Mouse (Mus musculus): ENCODE measurements around the gene Gm11627.
"Not testable (repeated sequence)": the region's sequence is repeated elsewhere in the genome, so short reads cannot be mapped to it uniquely, and the experiment has no call there.

The Gm11627 gene

GRCm38 (mm10) chr11:102579165-102580033, at the start of gene Gm11627:
Gene Gm11627 (minus strand): TSS chr11:102579461.
- DNase-seq (ENCODE audit: inconsistent ontology term): no peak

DNA sequence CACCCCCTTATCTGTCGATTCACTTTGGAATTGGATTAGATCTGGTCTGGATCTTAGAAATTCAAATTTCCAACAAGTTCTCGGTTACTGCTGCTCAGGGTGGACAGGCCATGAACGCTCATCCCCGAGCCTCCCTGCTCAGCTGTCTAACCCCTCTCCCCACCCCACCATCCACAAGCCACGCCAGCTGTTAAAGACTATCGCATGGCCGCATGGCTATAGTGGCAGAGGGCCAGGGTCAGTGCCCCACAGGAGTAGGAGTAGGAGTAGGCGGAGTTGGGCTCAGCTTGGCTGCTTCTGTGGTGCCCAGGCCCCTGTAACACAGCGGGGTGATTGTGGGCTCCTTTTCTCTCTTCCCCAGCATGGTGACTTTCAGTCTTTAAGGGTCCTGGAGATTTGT, 49.3 kb upstream of the Gm11627 start:
- DNase-seq (ENCODE audit: inconsistent ontology term): no peak

DNA sequence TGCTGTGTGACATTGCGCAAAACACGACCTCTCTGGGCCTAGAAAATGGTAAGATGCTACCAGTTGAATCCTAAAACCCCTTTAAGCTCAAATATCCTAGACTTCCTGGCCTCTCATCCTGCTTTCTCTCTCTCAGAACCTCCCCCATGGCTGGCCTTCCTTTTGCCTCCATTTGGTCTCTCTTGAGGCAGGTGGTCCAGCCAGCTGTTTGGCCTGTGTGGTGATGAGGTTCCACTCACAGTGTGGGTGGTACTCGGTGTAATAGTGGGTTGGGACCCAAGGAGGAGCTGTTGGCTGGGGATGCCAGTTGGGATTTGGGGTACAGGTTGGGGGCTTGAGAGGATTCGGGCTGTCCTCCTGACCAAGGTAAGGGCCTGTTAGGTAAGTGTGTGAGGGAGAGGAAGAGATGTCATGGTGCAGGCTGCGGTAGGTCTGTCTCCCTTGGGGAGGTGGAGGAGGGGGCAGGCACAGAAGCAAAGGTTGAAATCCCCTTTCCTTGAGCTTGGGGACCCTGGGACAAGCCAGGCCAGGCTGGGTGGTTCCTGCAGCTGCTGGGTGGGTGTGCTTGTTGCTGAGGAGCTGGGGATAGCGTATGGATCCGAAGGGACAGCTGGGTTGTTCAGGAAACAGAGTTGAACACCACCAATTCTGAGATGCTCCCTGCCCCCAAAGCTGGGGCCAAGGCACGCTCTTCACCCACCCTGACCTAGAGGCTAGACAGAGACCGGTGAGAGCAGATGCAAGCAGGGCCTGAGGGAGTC, 48.1 kb upstream of the Gm11627 start:
- no peak for DNase-seq (ENCODE audit: inconsistent ontology term)

GRCm38 (mm10) chr11:102624888-102625407, 45.7 kb upstream of the Gm11627 start:
- no peak for DNase-seq (ENCODE audit: inconsistent ontology term)

GRCm38 (mm10) chr11:102623876-102624789, 44.9 kb upstream of the Gm11627 start:
- peak; percentile 83 for DNase-seq (ENCODE audit: inconsistent ontology term)

DNA sequence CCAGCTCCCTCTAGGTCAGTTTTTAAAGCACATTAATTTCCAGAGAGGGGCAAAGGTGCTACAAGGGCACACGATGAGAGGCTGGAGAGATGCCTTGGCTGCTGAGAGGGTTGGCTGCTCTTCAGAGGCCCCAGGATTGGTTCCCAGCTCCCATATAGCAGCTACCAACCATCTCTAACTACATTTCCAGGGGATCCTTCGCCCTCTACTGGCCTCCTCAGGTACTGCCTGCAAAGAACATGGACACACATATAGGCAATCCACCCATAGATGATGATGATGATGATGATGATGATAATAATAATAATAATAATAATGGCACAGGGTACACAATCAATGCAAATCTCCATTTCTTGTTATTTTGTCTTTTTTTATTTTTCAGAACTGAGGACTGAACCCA, 40.2 kb upstream of the Gm11627 start:
- DNase-seq (ENCODE audit: inconsistent ontology term): no peak

GRCm38 (mm10) chr11:102611317-102611705, 32.0 kb upstream of the Gm11627 start:
- no peak for DNase-seq (ENCODE audit: inconsistent ontology term)

DNA sequence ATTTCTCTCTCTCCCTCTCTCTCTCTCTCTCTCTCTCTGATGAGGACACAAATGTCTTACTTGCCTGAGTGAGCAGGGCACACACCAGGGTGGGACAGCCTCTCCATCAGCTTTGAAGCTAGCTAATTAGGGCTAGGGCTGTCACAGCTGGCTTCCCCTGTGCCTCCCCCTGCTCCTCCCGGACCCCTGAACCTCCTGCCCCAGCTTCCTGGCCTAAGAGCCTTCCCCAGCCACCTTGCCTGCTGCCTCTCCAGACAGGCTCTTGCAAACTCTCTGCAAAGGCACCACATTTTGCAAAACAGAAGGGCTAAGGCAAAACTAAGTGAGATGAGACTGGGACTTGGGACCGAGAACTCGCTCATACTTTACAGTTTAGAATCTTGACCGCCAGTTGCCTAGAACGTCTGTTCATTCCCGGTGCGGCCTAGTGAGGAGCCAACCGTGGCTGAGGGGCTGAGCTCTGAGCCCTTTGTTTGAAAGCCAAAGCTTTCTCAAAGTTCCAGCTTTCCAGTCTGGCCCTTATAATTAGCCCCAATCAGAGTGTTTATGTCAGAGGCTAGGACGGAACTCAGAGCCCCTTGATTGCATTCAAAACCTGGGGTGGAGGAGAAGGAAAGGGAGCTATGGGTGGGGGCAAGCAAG, 31.5 kb upstream of the Gm11627 start:
- no peak for DNase-seq (ENCODE audit: inconsistent ontology term)

GRCm38 (mm10) chr11:102610260-102610659, 31.0 kb upstream of the Gm11627 start:
- no peak for DNase-seq (ENCODE audit: inconsistent ontology term)

DNA sequence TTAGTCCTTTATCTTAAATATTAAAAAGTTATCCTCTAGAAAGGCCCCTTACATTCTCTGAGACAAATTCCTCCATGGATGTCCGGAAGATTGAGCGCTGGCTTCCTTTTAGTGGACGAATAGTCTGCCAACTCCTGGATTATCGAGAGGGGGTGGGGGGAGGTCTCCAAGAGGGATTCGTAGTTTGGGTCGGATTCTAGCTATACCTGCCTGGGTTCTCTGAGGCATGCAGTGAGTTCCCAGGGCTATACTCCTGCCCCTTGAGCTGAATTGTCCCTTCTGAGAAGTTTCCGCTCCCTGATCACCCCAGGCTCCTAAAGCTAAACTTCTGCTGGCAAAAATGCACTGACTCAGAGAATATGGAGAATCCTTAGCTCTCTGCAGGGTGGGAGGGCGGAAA, 30.2 kb upstream of the Gm11627 start:
- DNase-seq (ENCODE audit: inconsistent ontology term): no peak

DNA sequence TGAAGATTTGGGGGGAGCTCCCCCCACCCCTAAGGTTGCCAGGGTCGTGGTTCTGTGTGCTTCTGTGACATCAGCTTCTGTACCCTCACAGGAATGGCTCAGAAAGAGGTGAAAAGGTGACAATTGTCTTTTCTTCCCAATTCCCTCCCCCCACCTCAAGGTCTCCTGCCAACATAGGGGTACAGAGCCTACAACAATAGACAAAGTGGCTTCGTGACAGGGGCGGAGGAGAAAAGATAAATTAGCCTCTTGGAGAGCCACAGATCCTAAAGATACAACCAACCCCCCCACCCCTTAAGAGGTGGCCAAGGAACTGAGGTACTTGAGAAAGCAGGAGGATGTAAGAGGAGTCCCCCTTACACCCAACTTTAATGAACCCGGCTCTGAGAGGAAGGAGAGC, 29.4 kb upstream of the Gm11627 start:
- no peak for DNase-seq (ENCODE audit: inconsistent ontology term)

- DNase-seq (ENCODE audit: inconsistent ontology term): no peak
Observed at GRCm38 (mm10) chr11:102607686-102608548, 28.7 kb upstream of the Gm11627 start.

DNA sequence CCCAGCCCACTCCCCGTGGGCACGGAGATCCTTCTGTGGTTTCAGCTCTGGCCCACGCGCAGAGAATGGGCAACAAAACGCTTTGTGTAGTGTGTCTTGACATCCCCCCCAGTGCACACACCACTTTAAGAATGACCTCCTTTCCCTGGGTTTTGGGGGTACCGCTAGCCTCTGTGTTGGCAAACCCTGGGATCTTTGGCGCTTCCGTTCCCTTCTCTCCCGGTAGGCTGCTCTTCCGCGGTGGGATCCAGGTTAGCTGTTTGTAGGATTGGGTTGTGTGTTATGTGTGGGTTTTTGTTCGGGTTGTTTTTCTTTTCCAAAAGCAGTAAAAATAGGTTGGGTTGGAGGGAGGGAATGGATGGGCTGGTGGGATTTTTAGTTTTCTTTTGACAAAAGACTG, 27.9 kb upstream of the Gm11627 start:
- not testable (repeated sequence) for DNase-seq (ENCODE audit: inconsistent ontology term)

DNA sequence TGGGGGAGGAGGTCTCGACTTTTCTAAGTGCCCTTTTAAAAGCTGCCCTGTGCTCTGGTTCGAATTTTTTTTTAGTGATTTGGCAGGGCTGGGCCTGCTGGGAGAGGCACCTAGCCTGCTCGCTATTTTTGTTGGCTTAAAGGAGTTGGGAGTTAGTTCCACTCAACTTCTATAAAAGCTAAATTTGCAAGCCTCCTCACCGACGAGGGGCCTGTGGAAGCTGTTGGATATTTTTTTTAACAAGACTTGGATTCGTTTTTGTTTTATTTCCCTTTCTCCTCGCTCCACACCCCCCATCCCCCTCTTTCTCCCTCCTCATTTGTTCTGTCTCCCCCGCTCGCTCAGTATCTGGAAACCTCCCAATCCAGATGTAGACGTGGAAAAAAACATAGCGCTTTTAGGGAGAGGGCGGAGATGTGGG, 27.5 kb upstream of the Gm11627 start:
- no peak for DNase-seq (ENCODE audit: inconsistent ontology term)

DNA sequence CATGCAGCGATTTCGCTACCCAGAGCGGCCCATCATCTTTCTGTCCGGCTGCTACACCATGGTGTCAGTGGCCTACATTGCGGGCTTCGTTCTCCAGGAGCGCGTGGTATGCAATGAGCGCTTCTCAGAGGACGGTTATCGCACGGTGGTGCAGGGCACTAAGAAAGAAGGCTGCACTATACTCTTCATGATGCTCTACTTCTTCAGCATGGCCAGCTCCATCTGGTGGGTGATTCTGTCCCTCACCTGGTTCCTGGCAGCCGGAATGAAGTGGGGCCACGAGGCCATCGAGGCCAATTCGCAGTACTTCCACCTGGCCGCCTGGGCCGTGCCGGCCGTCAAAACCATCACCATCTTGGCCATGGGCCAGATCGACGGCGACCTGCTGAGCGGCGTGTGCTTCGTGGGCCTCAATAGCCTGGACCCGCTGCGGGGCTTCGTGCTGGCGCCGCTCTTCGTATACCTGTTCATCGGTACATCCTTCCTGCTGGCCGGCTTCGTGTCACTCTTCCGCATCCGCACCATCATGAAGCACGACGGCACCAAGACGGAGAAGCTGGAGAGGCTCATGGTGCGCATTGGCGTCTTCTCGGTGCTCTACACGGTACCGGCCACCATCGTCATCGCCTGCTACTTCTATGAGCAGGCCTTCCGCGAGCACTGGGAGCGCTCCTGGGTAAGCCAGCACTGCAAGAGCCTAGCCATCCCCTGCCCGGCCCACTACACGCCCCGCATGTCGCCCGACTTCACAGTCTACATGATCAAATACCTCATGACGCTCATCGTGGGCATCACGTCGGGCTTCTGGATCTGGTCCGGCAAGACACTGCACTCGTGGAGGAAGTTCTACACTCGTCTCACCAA, 26.5 kb upstream of the Gm11627 start:
- no peak for DNase-seq (ENCODE audit: inconsistent ontology term)

DNA sequence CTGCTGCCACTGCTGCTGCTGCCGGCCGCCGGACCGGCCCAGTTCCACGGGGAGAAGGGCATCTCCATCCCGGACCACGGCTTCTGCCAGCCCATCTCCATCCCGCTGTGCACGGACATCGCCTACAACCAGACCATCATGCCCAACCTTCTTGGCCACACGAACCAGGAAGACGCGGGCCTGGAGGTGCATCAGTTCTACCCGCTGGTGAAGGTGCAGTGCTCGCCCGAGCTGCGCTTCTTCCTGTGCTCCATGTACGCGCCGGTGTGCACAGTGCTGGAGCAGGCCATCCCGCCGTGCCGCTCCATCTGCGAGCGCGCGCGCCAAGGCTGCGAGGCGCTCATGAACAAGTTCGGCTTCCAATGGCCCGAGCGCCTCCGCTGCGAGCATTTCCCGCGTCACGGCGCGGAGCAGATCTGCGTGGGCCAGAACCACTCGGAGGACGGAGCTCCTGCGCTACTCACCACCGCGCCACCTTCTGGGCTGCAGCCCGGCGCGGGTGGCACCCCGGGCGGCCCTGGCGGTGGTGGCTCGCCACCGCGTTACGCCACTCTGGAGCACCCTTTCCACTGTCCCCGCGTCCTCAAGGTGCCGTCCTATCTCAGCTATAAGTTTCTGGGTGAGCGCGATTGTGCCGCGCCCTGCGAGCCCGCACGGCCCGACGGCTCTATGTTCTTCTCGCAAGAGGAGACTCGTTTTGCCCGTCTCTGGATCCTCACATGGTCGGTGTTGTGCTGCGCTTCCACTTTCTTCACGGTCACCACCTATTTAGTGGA, 25.7 kb upstream of the Gm11627 start:
- DNase-seq (ENCODE audit: inconsistent ontology term): peak; percentile 74

GRCm38 (mm10) chr11:102604010-102604584, 24.8 kb upstream of the Gm11627 start, which contains the start of gene Fzd2:
Gene Fzd2 (plus strand): TSS chr11:102604396.
- peak; percentile 96 for DNase-seq (ENCODE audit: inconsistent ontology term)

- no peak for DNase-seq (ENCODE audit: inconsistent ontology term)
Observed at GRCm38 (mm10) chr11:102603496-102603850, 24.2 kb upstream of the Gm11627 start.

Data from Muller cell, postnatal 12 days (primary cell).